Mouse (Mus musculus) erythroid progenitor cell, adult 5-6 weeks (primary cell): ENCODE data around the gene Tnfsfm13. TPM values are rescaled to one million over a fixed set of nuclear protein-coding genes. Genes with fewer than 3 reads are reported as not detected.
"Not testable (repeated sequence)": the region's sequence is repeated elsewhere in the genome, so short reads cannot be mapped to it uniquely, and the experiment has no call there.

Experiments
- ATAC-seq: replicated peaks from 2 replicates; pipeline ENCODE4 v1.8.0; 2016; ENCODE audit warnings: moderate number of reproducible peaks, mild to moderate bottlenecking, moderate TSS enrichment, inconsistent platforms; ENCODE audit not compliant: poor library complexity, low FRiP score, severe bottlenecking
- total RNA-seq, 2 experiments: library from RNA; stranded (forward) in 1 of 2; stranded (reverse) in 1 of 2; fragments of 150-400 nt in 1 of 2; fragments of 186-747, 209-891 nt in 1 of 2; gene quantifications; 2 replicates each; pipeline versions ENCODE4 v1.2.3 to v1.2.4; 2015 to 2017; ENCODE audit warnings: low replicate concordance in 2 of 2

Tnfsfm13 gene
- total RNA-seq (2015; ENCODE audit: low replicate concordance): 1.8 TPM in 1 of 2 replicates, not detected in the other
- 6.4 and 9.4 TPM in 2 replicates for total RNA-seq (2017; ENCODE audit: low replicate concordance)

GRCm38 (mm10) chr11:69695361-69696181, at the start of gene Tnfsfm13, which contains the start of gene Tnfsf12:
Gene Tnfsfm13 (minus strand): TSS chr11:69696098.
Gene Tnfsf12 (minus strand): TSS chr11:69695849.
- no peak for ATAC-seq

- not testable (repeated sequence) for ATAC-seq
These were observed 35.5 kb upstream of the Tnfsfm13 start for GRCm38 (mm10) chr11:69731408-69731807.

GRCm38 (mm10) chr11:69729063-69729462, 33.2 kb upstream of the Tnfsfm13 start:
- ATAC-seq: peak; percentile 62; the same call in 1 of the 2 replicates

DNA sequence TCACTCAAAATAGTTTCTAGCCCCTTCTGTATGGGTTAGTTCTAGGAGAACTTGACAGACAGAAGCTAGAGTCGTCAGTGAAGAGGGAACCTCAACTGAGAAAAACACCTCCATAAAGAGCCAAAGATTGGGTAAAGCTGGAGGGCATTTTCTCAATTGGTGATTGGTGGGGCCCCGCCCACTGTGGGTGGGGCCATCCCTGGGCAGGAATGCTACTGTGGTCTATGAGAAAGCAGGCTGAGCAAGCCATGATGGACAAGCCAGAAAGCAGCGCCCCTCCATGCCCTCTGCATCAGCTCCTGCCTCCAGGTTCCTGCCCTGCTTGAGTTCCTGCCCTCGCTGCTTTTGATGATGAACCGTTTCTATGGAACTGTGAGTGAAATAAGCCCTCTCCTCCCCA, 30.1 kb upstream of the Tnfsfm13 start:
- ATAC-seq: no peak; the same call in 1 of the 2 replicates

DNA sequence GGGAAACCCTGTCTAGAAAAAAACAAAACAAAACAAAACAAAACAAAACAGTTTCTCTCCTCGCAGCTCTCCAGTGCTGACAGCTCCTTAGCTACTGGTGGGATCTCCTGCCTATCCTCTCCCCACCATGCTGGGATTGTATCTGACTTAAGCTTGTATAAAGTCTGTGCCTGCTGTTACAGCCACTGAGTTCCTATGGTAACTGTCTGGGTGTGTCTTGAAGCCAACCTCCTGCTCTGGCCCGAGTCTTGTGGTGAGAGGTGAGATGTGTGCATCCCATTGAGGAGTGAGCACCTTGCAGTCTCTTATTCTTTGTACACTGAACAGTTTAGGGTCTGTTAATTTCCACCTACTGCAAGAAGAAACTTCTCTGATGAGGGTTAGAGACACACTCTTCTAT, 27.2 kb upstream of the Tnfsfm13 start:
- ATAC-seq: no peak

DNA sequence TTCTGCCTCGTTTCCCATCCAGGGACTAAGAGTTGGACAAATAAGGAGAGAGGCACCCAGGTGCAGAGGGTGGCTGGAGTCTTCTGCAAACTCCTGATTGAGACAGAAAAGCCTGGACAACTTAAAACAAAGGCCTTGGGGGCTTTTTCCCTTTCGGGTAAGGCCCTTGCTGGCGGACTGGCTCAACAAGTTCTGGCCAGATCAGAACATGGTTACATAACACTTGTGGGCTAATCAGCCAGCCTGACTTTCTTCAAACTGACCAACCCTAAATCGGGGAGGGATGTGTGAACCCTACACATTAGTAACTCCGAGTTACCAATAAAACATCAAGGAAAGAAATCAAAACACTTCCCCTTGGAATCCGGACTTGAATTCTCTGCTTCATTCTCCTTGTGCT, 25.0 kb upstream of the Tnfsfm13 start:
- ATAC-seq: no peak

GRCm38 (mm10) chr11:69719423-69719822, 23.5 kb upstream of the Tnfsfm13 start:
- ATAC-seq: no peak; the same call in 1 of the 2 replicates

DNA sequence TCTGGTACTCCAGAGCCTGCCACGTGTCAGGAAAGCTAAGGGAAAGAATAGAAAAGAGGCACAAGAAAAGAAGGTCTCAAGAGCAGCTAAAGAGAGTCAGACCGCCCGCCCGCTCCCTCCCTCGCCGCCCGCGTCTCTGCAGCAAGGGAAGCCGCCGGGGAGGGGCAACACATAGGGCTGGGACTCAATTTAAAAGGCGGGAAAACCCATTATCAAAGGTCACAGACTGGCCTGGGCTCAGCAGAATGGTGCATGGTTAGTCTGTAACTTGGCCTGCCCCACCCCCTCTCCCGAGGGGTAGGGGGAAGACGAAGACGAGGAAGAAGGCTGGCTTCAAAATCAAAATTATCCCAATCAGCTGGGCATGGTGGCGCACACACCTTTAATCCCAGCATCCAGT, 22.8 kb upstream of the Tnfsfm13 start:
- peak; percentile 88 for ATAC-seq

- ATAC-seq: no peak
These were observed 21.1 kb upstream of the Tnfsfm13 start for GRCm38 (mm10) chr11:69716953-69717352.

GRCm38 (mm10) chr11:69715929-69716328, 20.0 kb upstream of the Tnfsfm13 start:
- ATAC-seq: no peak

DNA sequence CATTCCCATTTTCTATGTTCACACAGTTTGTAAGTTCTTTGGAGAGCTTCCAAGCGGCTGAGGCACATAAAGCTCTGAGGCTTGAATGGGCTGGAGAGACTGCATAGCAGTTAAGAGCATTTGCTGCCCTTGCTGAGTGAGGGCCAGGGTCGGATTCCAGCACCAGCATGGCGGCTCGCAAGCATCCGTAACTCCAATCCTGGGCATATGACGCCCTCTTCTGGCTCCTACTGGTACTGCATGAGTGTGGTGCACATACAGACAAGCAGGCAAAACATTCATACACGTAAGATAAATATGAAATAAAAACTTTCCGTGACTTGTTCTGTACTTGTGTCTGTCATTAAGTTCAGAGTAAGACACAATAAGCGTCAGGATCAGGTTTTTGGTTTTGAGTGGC, 19.6 kb upstream of the Tnfsfm13 start:
- no peak for ATAC-seq

GRCm38 (mm10) chr11:69714636-69715329, 18.9 kb upstream of the Tnfsfm13 start:
- no peak for ATAC-seq

GRCm38 (mm10) chr11:69712954-69713672, 17.2 kb upstream of the Tnfsfm13 start:
- no peak for ATAC-seq

- no peak for ATAC-seq
These were observed 15.2 kb upstream of the Tnfsfm13 start for GRCm38 (mm10) chr11:69711082-69711481.

- 0 out of 2 replicates have a peak, but pooled peaks have one; percentile 41 for ATAC-seq
These were observed 14.6 kb upstream of the Tnfsfm13 start for GRCm38 (mm10) chr11:69710470-69710869.

GRCm38 (mm10) chr11:69709554-69710446, 13.9 kb upstream of the Tnfsfm13 start:
- peak; percentile 62 for ATAC-seq

DNA sequence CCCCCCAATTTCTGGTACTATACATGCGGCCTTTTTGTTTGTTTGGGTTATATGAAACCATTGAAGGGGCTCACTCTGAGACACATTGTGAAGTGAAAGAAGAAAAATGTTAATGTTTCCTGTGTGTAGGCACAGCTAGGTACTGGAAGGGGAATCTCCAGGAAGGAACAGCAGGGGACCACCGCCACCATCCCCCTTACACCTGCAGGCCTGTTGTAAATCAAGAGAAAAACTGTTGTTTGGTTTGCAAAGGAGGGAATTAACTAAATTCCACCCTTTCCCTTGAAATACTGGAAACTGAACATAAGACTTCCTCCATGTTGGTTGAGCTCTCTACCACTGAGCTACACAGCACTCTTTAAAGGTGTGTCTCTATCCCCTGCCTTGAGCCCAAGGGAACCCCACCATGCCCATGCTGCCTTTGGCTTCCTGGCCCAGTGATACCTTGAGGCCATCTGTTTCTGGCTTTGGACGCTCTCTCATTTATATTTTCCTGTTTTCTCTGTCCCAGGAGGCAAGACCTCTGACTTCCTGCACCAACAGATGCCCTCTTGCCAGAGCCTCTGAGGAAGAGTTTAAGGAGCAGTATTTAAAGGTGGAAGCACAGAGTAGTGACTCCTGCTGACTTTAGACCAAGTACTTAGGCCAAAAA, 12.8 kb upstream of the Tnfsfm13 start:
- no peak for ATAC-seq

GRCm38 (mm10) chr11:69707873-69708381, 12.0 kb upstream of the Tnfsfm13 start:
- ATAC-seq: no peak
